Mouse (Mus musculus) embryonic facial prominence, embryonic 15.5 days (tissue): ENCODE results near the gene Pitpna. TPM values are rescaled to one million over a fixed set of nuclear protein-coding genes. Genes with fewer than 3 reads are reported as not detected.
"Not testable (repeated sequence)": the region's sequence is repeated elsewhere in the genome, so short reads cannot be mapped to it uniquely, and the experiment has no call there.

Experiments
- ATAC-seq: fragments of 200-750 bp; cut with Nextera tagmentation; 2 replicates; pipeline ENCODE4 v1.8.0; 2017; ENCODE audit warnings: low read depth, moderate TSS enrichment; ENCODE audit not compliant: insufficient number of reproducible peaks, low FRiP score, low TSS enrichment
- H3K27ac ChIP-seq: fragments of 300-500 bp; sonication (generic); replicated peaks from 2 replicates; pipeline ENCODE4 v1.5.1; 2015; ENCODE audit warnings: mild to moderate bottlenecking, inconsistent platforms
- H3K27me3 ChIP-seq: fragments of 300-500 bp; sonication (generic); 2 replicates; pipeline ENCODE4 v1.6.1; 2015; ENCODE audit warnings: inconsistent platforms
- H3K36me3 ChIP-seq: fragments of 300-500 bp; sonication (generic); 2 replicates; pipeline ENCODE4 v1.6.1; 2015; ENCODE audit warnings: mild to moderate bottlenecking, inconsistent platforms
- H3K4me1 ChIP-seq: fragments of 300-500 bp; sonication (generic); 2 replicates; pipeline ENCODE4 v1.6.1; 2015; ENCODE audit warnings: inconsistent platforms
- H3K4me2 ChIP-seq: fragments of 300-500 bp; sonication (generic); replicated peaks from 2 replicates; pipeline ENCODE4 v1.6.1; 2015; ENCODE audit warnings: mild to moderate bottlenecking, inconsistent platforms
- H3K4me3 ChIP-seq: fragments of 300-500 bp; sonication (generic); replicated peaks from 2 replicates; pipeline ENCODE4 v1.5.1; 2015; ENCODE audit warnings: mild to moderate bottlenecking, inconsistent platforms
- H3K9ac ChIP-seq: fragments of 300-500 bp; sonication (generic); 2 replicates; pipeline ENCODE4 v1.6.1; 2015; ENCODE audit warnings: inconsistent platforms
- H3K9me3 ChIP-seq: fragments of 300-500 bp; sonication (generic); replicated peaks from 2 replicates; pipeline ENCODE4 v1.6.1; 2016; ENCODE audit warnings: inconsistent platforms
- WGBS: fragments of 180-500 bp; shearing (Covaris S2); methylation state at CpG from one replicate; pipeline ENCODE4 v1.1.7; 2015; 5-methylcytosine and 5-hydroxymethylcytosine counted together
- polyA plus RNA-seq: library from polyadenylated mRNA; unstranded; fragments of >200 nt; fragmentation: Nextera tagmentation; extraction: Ambion mirVana; gene quantifications from 2 replicates; pipeline ENCODE4 v1.2.1, GENCODE M21; 2015

Gene Pitpna
- polyA plus RNA-seq, 1 experiment from 2014 or later: 79.3 TPM

GRCm38 (mm10) chr11:75551961-75552441, 35.9 kb upstream of the Pitpna start:
- peak; percentile 64; the same call in 1 of the 2 replicates for ATAC-seq
- Histone ChIP-seq H3K36me3 (no peaks in the 10 kb centered on the region), H3K4me1 (peaks cover 39% of the 10 kb centered on the region), H3K4me3 (no peak overlapping the region), H3K27me3 (no peaks in the 10 kb centered on the region), H3K4me2 (peak overlapping the region; percentile 17; the same call in 1 of the 2 replicates), H3K27ac (peak overlapping the region; percentile 80), H3K9me3 (no peaks in the 10 kb centered on the region), H3K9ac (no peak overlapping the region)
- WGBS: 36% methylated on average over 9 of the region's 9 CpGs

GRCm38 (mm10) chr11:75552906-75553482, 34.9 kb upstream of the Pitpna start:
- WGBS: 28% methylated on average over 7 of the region's 7 CpGs
- Histone ChIP-seq H3K4me3 (no peak overlapping the region), H3K27ac (peak overlapping the region; percentile 80), H3K9me3 (no peaks in the 10 kb centered on the region), H3K4me1 (peaks cover 39% of the 10 kb centered on the region), H3K9ac (no peak overlapping the region), H3K27me3 (no peaks in the 10 kb centered on the region), H3K36me3 (no peaks in the 10 kb centered on the region; the same call in 1 of the 2 replicates), H3K4me2 (no peak overlapping the region)
- no peak for ATAC-seq

GRCm38 (mm10) chr11:75556006-75556405, 31.9 kb upstream of the Pitpna start:
- 92% methylated on average over 6 of the region's 6 CpGs for WGBS
- not testable (repeated sequence) for H3K27ac ChIP-seq

GRCm38 (mm10) chr11:75557142-75557541, 30.8 kb upstream of the Pitpna start:
- ATAC-seq: no peak
- Histone ChIP-seq H3K9ac (no peak overlapping the region), H3K36me3 (no peaks in the 10 kb centered on the region; the same call in 1 of the 2 replicates), H3K27me3 (no peaks in the 10 kb centered on the region), H3K4me1 (peaks cover 16% of the 10 kb centered on the region), H3K9me3 (no peaks in the 10 kb centered on the region), H3K4me3 (no peak overlapping the region), H3K4me2 (no peak overlapping the region), H3K27ac (no peak overlapping the region)
- 54% methylated on average over 6 of the region's 6 CpGs for WGBS

More at GRCm38 (mm10) chr11:75556006-75556405, 31.9 kb upstream of the Pitpna start:
- not testable (repeated sequence) for H3K27me3 ChIP-seq, H3K36me3 ChIP-seq, H3K4me2 ChIP-seq, H3K9me3 ChIP-seq, H3K4me3 ChIP-seq, ATAC-seq, H3K9ac ChIP-seq
- H3K4me1 ChIP-seq: peaks cover 25% of the 10 kb centered on the region

GRCm38 (mm10) chr11:75558101-75558500, 29.8 kb upstream of the Pitpna start:
- Histone ChIP-seq H3K36me3 (no peaks in the 10 kb centered on the region; the same call in 1 of the 2 replicates), H3K9me3 (no peaks in the 10 kb centered on the region), H3K27ac (no peak overlapping the region), H3K4me3 (no peak overlapping the region), H3K9ac (no peak overlapping the region), H3K27me3 (no peaks in the 10 kb centered on the region), H3K4me1 (peaks cover 6% of the 10 kb centered on the region; the same call in 1 of the 2 replicates), H3K4me2 (no peak overlapping the region)
- 75% methylated on average over 1 of the region's 1 CpGs for WGBS
- no peak for ATAC-seq

GRCm38 (mm10) chr11:75559870-75560504, 27.9 kb upstream of the Pitpna start:
- Histone ChIP-seq H3K27ac (no peak overlapping the region), H3K9me3 (no peaks in the 10 kb centered on the region), H3K4me2 (no peak overlapping the region), H3K27me3 (no peaks in the 10 kb centered on the region), H3K9ac (no peak overlapping the region), H3K36me3 (no peaks in the 10 kb centered on the region; the same call in 1 of the 2 replicates), H3K4me3 (no peak overlapping the region), H3K4me1 (0 out of 2 replicates have a peak, but pooled peaks cover 6% of the 10 kb centered on the region)
- 78% methylated on average over 8 of the region's 8 CpGs for WGBS
- no peak for ATAC-seq

- Histone ChIP-seq H3K9me3 (no peaks in the 10 kb centered on the region), H3K4me3 (no peak overlapping the region), H3K27me3 (no peaks in the 10 kb centered on the region), H3K27ac (no peak overlapping the region), H3K9ac (no peak overlapping the region), H3K4me1 (0 out of 2 replicates have a peak, but pooled peaks cover 6% of the 10 kb centered on the region), H3K4me2 (no peak overlapping the region), H3K36me3 (no peaks in the 10 kb centered on the region; the same call in 1 of the 2 replicates)
- WGBS: 68% methylated on average over 14 of the region's 14 CpGs
- no peak for ATAC-seq
Measured at GRCm38 (mm10) chr11:75560530-75561409, 27.1 kb upstream of the Pitpna start.

GRCm38 (mm10) chr11:75561410-75561791, 26.5 kb upstream of the Pitpna start:
- Histone ChIP-seq H3K27me3 (no peaks in the 10 kb centered on the region), H3K4me3 (no peak overlapping the region), H3K36me3 (no peaks in the 10 kb centered on the region; the same call in 1 of the 2 replicates), H3K4me1 (0 out of 2 replicates have a peak, but pooled peaks cover 6% of the 10 kb centered on the region), H3K9ac (no peak overlapping the region), H3K4me2 (no peak overlapping the region), H3K9me3 (no peaks in the 10 kb centered on the region), H3K27ac (no peak overlapping the region)
- WGBS: 67% methylated on average over 5 of the region's 5 CpGs
- ATAC-seq: no peak

GRCm38 (mm10) chr11:75562840-75563239, 25.1 kb upstream of the Pitpna start:
- H3K9me3 ChIP-seq: no peaks in the 10 kb centered on the region
- WGBS: 88% methylated on average over 8 of the region's 8 CpGs
- no peaks in the 10 kb centered on the region for H3K27me3 ChIP-seq
- no peak overlapping the region for H3K27ac ChIP-seq
- H3K4me3 ChIP-seq: no peak overlapping the region
- H3K4me1 ChIP-seq: 0 out of 2 replicates have a peak, but pooled peaks cover 6% of the 10 kb centered on the region
- no peak overlapping the region for H3K4me2 ChIP-seq
- ATAC-seq: no peak
- no peak overlapping the region for H3K9ac ChIP-seq
- no peaks in the 10 kb centered on the region for H3K36me3 ChIP-seq

- H3K9me3 ChIP-seq: no peaks in the 10 kb centered on the region
- ATAC-seq: no peak
- WGBS: 60% methylated on average over 18 of the region's 18 CpGs
- peak overlapping the region; percentile 17; the same call in 1 of the 2 replicates for H3K27ac ChIP-seq
- no peak overlapping the region for H3K4me2 ChIP-seq
- H3K4me1 ChIP-seq: 0 out of 2 replicates have a peak, but pooled peaks cover 6% of the 10 kb centered on the region
- H3K9ac ChIP-seq: no peak overlapping the region
- H3K36me3 ChIP-seq: no peaks in the 10 kb centered on the region
- no peaks in the 10 kb centered on the region for H3K27me3 ChIP-seq
- no peak overlapping the region for H3K4me3 ChIP-seq
Measured at GRCm38 (mm10) chr11:75563851-75564548, 23.9 kb upstream of the Pitpna start.
